Mouse (Mus musculus) intestine, postnatal 0 days (tissue): ENCODE results near the gene Diras1. TPM values are rescaled to one million over a fixed set of nuclear protein-coding genes. Genes with fewer than 3 reads are reported as not detected.

Source experiments
- ATAC-seq: fragments of 200-750 bp; cut with Nextera tagmentation; 2 replicates; pipeline ENCODE4 v1.8.0; 2017; ENCODE audit warnings: mild to moderate bottlenecking, moderate TSS enrichment, moderate library complexity
- H3K27ac ChIP-seq: fragments of 300-500 bp; sonication (generic); 2 replicates; pipeline ENCODE4 v1.5.1; 2014; ENCODE audit warnings: mild to moderate bottlenecking, low read depth, low read length, moderate library complexity
- H3K27me3 ChIP-seq: fragments of 300-500 bp; sonication (generic); replicated peaks from 2 replicates; pipeline ENCODE4 v1.6.1; 2014; ENCODE audit warnings: low read length, mixed read lengths; ENCODE audit not compliant: control insufficient read depth, insufficient read depth
- H3K36me3 ChIP-seq: fragments of 300-500 bp; sonication (generic); 2 replicates; pipeline ENCODE4 v1.6.1; 2014; ENCODE audit warnings: mild to moderate bottlenecking, moderate library complexity; ENCODE audit not compliant: control insufficient read depth, insufficient read depth
- H3K4me1 ChIP-seq: fragments of 300-500 bp; sonication (generic); replicated peaks from 2 replicates; pipeline ENCODE4 v1.6.1; 2014; ENCODE audit warnings: antibody characterized with exemption, low read length, mixed read lengths; ENCODE audit not compliant: control insufficient read depth, insufficient read depth
- H3K4me2 ChIP-seq: fragments of 300-500 bp; sonication (generic); replicated peaks from 2 replicates; pipeline ENCODE4 v1.6.1; 2014; ENCODE audit warnings: low read depth, mild to moderate bottlenecking, moderate library complexity
- H3K4me3 ChIP-seq: fragments of 300-500 bp; sonication (generic); 2 replicates; pipeline ENCODE4 v1.5.1; 2014; ENCODE audit warnings: low read depth, low read length
- H3K9ac ChIP-seq: fragments of 300-500 bp; sonication (generic); 2 replicates; pipeline ENCODE4 v1.6.1; 2014; ENCODE audit warnings: mild to moderate bottlenecking, low read depth, low read length
- H3K9me3 ChIP-seq: fragments of 300-500 bp; sonication (generic); 2 replicates; pipeline ENCODE4 v1.6.1; 2016; ENCODE audit warnings: mixed run types; ENCODE audit not compliant: control insufficient read depth
- CTCF ChIP-seq: sonication (generic); IDR thresholded peaks from 2 replicates; pipeline ENCODE4 v1.5.1; 2016; ENCODE audit warnings: low read depth, mild to moderate bottlenecking, control low read depth, antibody characterized with exemption, moderate library complexity
- WGBS: fragments of 180-500 bp; shearing (Covaris S2); extraction: QIAGEN DNeasy Blood & Tissue Kit; methylation state at CpG from one replicate; pipeline ENCODE4 v1.1.7; 2014; 5-methylcytosine and 5-hydroxymethylcytosine counted together
- polyA plus RNA-seq: library from polyadenylated mRNA; unstranded; fragments of >200 nt; fragmentation: Nextera tagmentation; extraction: Ambion mirVana; gene quantifications from 2 replicates; pipeline ENCODE4 v1.2.1, GENCODE M21; 2015

The Diras1 gene
- polyA plus RNA-seq, 1 experiment from 2014 or later = 0.91 TPM

GRCm38 (mm10) chr10:80975478-80975877 is 50.0 kb downstream of the Diras1 start:
- Histone ChIP-seq H3K4me2 (peak overlapping the region; percentile 44; the same call in 1 of the 2 replicates), H3K4me3 (no peak overlapping the region), H3K4me1 (peaks cover 15% of the 10 kb centered on the region), H3K9ac (no peak overlapping the region), H3K27me3 (no peaks in the 10 kb centered on the region), H3K9me3 (no peaks in the 10 kb centered on the region), H3K36me3 (no peaks in the 10 kb centered on the region), H3K27ac (no peak overlapping the region)
- TF ChIP-seq CTCF = no peak
- WGBS = 40% methylated on average over 11 of the region's 11 CpGs
- ATAC-seq = peak; percentile 92

- Histone ChIP-seq H3K4me1 (peaks cover 15% of the 10 kb centered on the region), H3K36me3 (no peaks in the 10 kb centered on the region), H3K27me3 (no peaks in the 10 kb centered on the region), H3K27ac (no peak overlapping the region), H3K4me2 (no peak overlapping the region), H3K4me3 (no peak overlapping the region), H3K9me3 (no peaks in the 10 kb centered on the region), H3K9ac (no peak overlapping the region)
- no peak for ATAC-seq
- 68% methylated on average over 1 of the region's 1 CpGs for WGBS
- no peak for TF ChIP-seq CTCF
These were observed 51.7 kb downstream of the Diras1 start for GRCm38 (mm10) chr10:80973722-80974121.

- Histone ChIP-seq H3K9ac (no peak overlapping the region), H3K36me3 (no peaks in the 10 kb centered on the region), H3K27me3 (no peaks in the 10 kb centered on the region), H3K9me3 (no peaks in the 10 kb centered on the region), H3K4me3 (no peak overlapping the region), H3K27ac (0 out of 2 replicates have a peak overlapping the region, but pooled peaks have one; percentile 41), H3K4me2 (no peak overlapping the region), H3K4me1 (peaks cover 15% of the 10 kb centered on the region)
- no peak for ATAC-seq
- WGBS = 42% methylated on average over 11 of the region's 11 CpGs
- TF ChIP-seq CTCF = no peak
These were observed 53.1 kb downstream of the Diras1 start for GRCm38 (mm10) chr10:80972071-80972987.

- TF ChIP-seq CTCF = no peak
- 26% methylated on average over 15 of the region's 15 CpGs for WGBS
- Histone ChIP-seq H3K4me1 (peaks cover 15% of the 10 kb centered on the region), H3K27ac (0 out of 2 replicates have a peak overlapping the region, but pooled peaks have one; percentile 41), H3K4me3 (no peak overlapping the region), H3K4me2 (0 out of 2 replicates have a peak overlapping the region, but pooled peaks have one; percentile 7), H3K9me3 (no peaks in the 10 kb centered on the region), H3K27me3 (no peaks in the 10 kb centered on the region), H3K9ac (no peak overlapping the region), H3K36me3 (no peaks in the 10 kb centered on the region)
- ATAC-seq = peak; percentile 41
These were observed 53.9 kb downstream of the Diras1 start for GRCm38 (mm10) chr10:80971533-80971932.

GRCm38 (mm10) chr10:80970159-80970558 is 55.3 kb downstream of the Diras1 start:
- no peak overlapping the region for H3K4me2 ChIP-seq
- 81% methylated on average over 8 of the region's 8 CpGs for WGBS
- no peaks in the 10 kb centered on the region for H3K36me3 ChIP-seq
- no peaks in the 10 kb centered on the region for H3K27me3 ChIP-seq
- TF ChIP-seq CTCF = no peak
- H3K4me1 ChIP-seq = peaks cover 15% of the 10 kb centered on the region
- H3K9me3 ChIP-seq = no peaks in the 10 kb centered on the region
- H3K27ac ChIP-seq = no peak overlapping the region
- no peak overlapping the region for H3K9ac ChIP-seq
- no peak overlapping the region for H3K4me3 ChIP-seq
- ATAC-seq = no peak

Other genes starting within 250 kb of the Diras1 start
- gene Sf3a2, start 227.5 kb downstream of the Diras1 start, polyA plus RNA-seq = 35.5 and 39.0 TPM in 2 replicates
- 60.9 and 61.8 TPM in 2 replicates for gene Plekhj1, start 227.0 kb downstream of the Diras1 start, polyA plus RNA-seq
- not detected in 2 replicates for gene Amh, start 220.4 kb downstream of the Diras1 start, polyA plus RNA-seq
- gene Jsrp1, start 212.2 kb downstream of the Diras1 start, polyA plus RNA-seq = 0.35 and 0.42 TPM in 2 replicates
- gene Oaz1, start 199.0 kb downstream of the Diras1 start, polyA plus RNA-seq = 1,008 and 1,019 TPM in 2 replicates
- 0.04 TPM in 1 of 2 replicates, not detected in the other for gene Lingo3, start 181.6 kb downstream of the Diras1 start, polyA plus RNA-seq
- 129 and 130 TPM in 2 replicates for gene Lsm7, start 170.5 kb downstream of the Diras1 start, polyA plus RNA-seq
- 12.9 and 13.4 TPM in 2 replicates for gene Sppl2b, start 170.4 kb downstream of the Diras1 start, polyA plus RNA-seq
- not detected in 2 replicates for gene Tmprss9, start 153.8 kb downstream of the Diras1 start, polyA plus RNA-seq
- gene Timm13, start 124.7 kb downstream of the Diras1 start, polyA plus RNA-seq = 358 and 367 TPM in 2 replicates
- gene Lmnb2, start 107.4 kb downstream of the Diras1 start, polyA plus RNA-seq = 12.5 and 12.9 TPM in 2 replicates
- gene Gadd45b, start 95.6 kb downstream of the Diras1 start, polyA plus RNA-seq = 19.9 and 20.1 TPM in 2 replicates
- gene Gng7, start 10.7 kb downstream of the Diras1 start, polyA plus RNA-seq = 0.81 and 1.2 TPM in 2 replicates
- 10.5 and 11.1 TPM in 2 replicates for gene Slc39a3, start 11.8 kb upstream of the Diras1 start, polyA plus RNA-seq
- 119 and 124 TPM in 2 replicates for gene Sgta, start 34.5 kb upstream of the Diras1 start, polyA plus RNA-seq
- gene Thop1, start 44.4 kb upstream of the Diras1 start, polyA plus RNA-seq = 11.6 and 12.0 TPM in 2 replicates
- 385 and 396 TPM in 2 replicates for gene Creb3l3, start 73.2 kb upstream of the Diras1 start, polyA plus RNA-seq
- gene Map2k2, start 80.3 kb upstream of the Diras1 start, polyA plus RNA-seq = 258 and 259 TPM in 2 replicates
- 54.1 and 67.6 TPM in 2 replicates for gene Zbtb7a, start 109.6 kb upstream of the Diras1 start, polyA plus RNA-seq
- gene Pias4, start 142.3 kb upstream of the Diras1 start, polyA plus RNA-seq = 32.8 and 36.5 TPM in 2 replicates
- 286 and 316 TPM in 2 replicates for gene Eef2, start 151.0 kb upstream of the Diras1 start, polyA plus RNA-seq
- gene Dapk3, start 157.3 kb upstream of the Diras1 start, polyA plus RNA-seq = 50.5 and 53.4 TPM in 2 replicates
- gene 4930442H23Rik, start 158.2 kb upstream of the Diras1 start, polyA plus RNA-seq = 0.12 TPM in 2 replicates
- gene Nmrk2, start 176.4 kb upstream of the Diras1 start, polyA plus RNA-seq = 0.08 and 0.10 TPM in 2 replicates
- gene Atcay, start 205.2 kb upstream of the Diras1 start, polyA plus RNA-seq = 0.90 and 1.1 TPM in 2 replicates
- 3.2 and 3.4 TPM in 2 replicates for gene Zfr2, start 207.5 kb upstream of the Diras1 start, polyA plus RNA-seq
- 0.66 and 1.2 TPM in 2 replicates for gene Matk, start 227.3 kb upstream of the Diras1 start, polyA plus RNA-seq
- 268 and 287 TPM in 2 replicates for gene Mrpl54, start 241.3 kb upstream of the Diras1 start, polyA plus RNA-seq
- 75.2 and 75.4 TPM in 2 replicates for gene Apba3, start 241.3 kb upstream of the Diras1 start, polyA plus RNA-seq